Mouse (Mus musculus) hindbrain, embryonic 15.5 days (tissue): ENCODE results near the gene Fam89a. TPM values are rescaled to one million over a fixed set of nuclear protein-coding genes. Genes with fewer than 3 reads are reported as not detected.

Source experiments
- ATAC-seq: fragments of 200-750 bp; cut with Nextera tagmentation; 2 replicates; pipeline ENCODE4 v1.8.0; 2017; ENCODE audit warnings: low read depth, moderate number of reproducible peaks, moderate TSS enrichment; ENCODE audit not compliant: low FRiP score
- H3K27ac ChIP-seq: fragments of 300-500 bp; sonication (generic); replicated peaks from 2 replicates; pipeline ENCODE4 v1.5.1; 2015; ENCODE audit warnings: mild to moderate bottlenecking, inconsistent platforms
- H3K27me3 ChIP-seq: fragments of 300-500 bp; sonication (generic); 2 replicates; pipeline ENCODE4 v1.6.1; 2015; ENCODE audit warnings: control low read depth, inconsistent platforms
- H3K36me3 ChIP-seq: fragments of 300-500 bp; sonication (generic); 2 replicates; pipeline ENCODE4 v1.6.1; 2015; ENCODE audit warnings: control low read depth, inconsistent platforms
- H3K4me1 ChIP-seq: fragments of 300-500 bp; sonication (generic); replicated peaks from 2 replicates; pipeline ENCODE4 v1.6.1; 2015; ENCODE audit warnings: control low read depth, inconsistent platforms
- H3K4me2 ChIP-seq: fragments of 300-500 bp; sonication (generic); 2 replicates; pipeline ENCODE4 v1.6.1; 2015; ENCODE audit warnings: moderate library complexity, mild to moderate bottlenecking, inconsistent platforms
- H3K4me3 ChIP-seq: fragments of 300-500 bp; sonication (generic); 2 replicates; pipeline ENCODE4 v1.5.1; 2015; ENCODE audit warnings: mild to moderate bottlenecking, inconsistent platforms
- H3K9ac ChIP-seq: fragments of 300-500 bp; sonication (generic); 2 replicates; pipeline ENCODE4 v1.6.1; 2015; ENCODE audit warnings: inconsistent platforms
- H3K9me3 ChIP-seq: fragments of 300-500 bp; sonication (generic); 2 replicates; pipeline ENCODE4 v1.6.1; 2016; ENCODE audit warnings: control low read depth, inconsistent platforms
- WGBS: fragments of 180-500 bp; shearing (Covaris S2); methylation state at CpG from one replicate; pipeline ENCODE4 v1.1.7; 2015; 5-methylcytosine and 5-hydroxymethylcytosine counted together
- polyA plus RNA-seq: library from polyadenylated mRNA; unstranded; fragments of >200 nt; fragmentation: Nextera tagmentation; extraction: Ambion mirVana; gene quantifications from 2 replicates; pipeline ENCODE4 v1.2.1, GENCODE M21; 2015

Gene Fam89a
- polyA plus RNA-seq, 1 experiment from 2014 or later: 1.1 TPM

DNA sequence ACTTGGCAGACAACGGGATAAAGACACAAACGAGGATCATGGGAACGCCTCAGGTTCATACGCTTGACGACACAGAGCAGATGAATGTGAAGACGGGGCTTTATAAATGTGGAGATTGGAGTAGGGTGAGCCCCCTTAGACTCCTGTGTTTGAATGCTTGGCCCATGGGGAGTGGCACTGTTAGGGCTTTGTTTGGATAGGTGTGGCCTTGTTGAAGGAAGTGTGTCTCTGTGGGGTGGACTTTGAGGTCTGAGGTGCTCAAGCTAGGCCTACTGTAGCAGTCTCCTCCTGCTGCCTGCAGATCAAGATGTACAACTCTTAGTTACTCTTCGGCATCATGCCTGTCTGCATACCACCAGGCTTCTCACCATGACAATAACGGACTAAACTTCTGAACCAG, 45.8 kb downstream of the Fam89a start:
- Histone ChIP-seq H3K4me2 (no peak overlapping the region), H3K27me3 (no peaks in the 10 kb centered on the region), H3K36me3 (peaks cover 47% of the 10 kb centered on the region), H3K27ac (no peak overlapping the region), H3K9ac (no peak overlapping the region), H3K4me3 (no peak overlapping the region), H3K4me1 (no peaks in the 10 kb centered on the region), H3K9me3 (no peaks in the 10 kb centered on the region)
- ATAC-seq: no peak
- WGBS: 97% methylated on average over 8 of the region's 8 CpGs

GRCm38 (mm10) chr8:124704376-124704775, 47.3 kb downstream of the Fam89a start:
- peaks cover 44% of the 10 kb centered on the region for H3K36me3 ChIP-seq
- ATAC-seq: no peak
- no peak overlapping the region for H3K9ac ChIP-seq
- H3K4me1 ChIP-seq: no peaks in the 10 kb centered on the region
- no peaks in the 10 kb centered on the region for H3K9me3 ChIP-seq
- H3K4me2 ChIP-seq: no peak overlapping the region
- no peak overlapping the region for H3K4me3 ChIP-seq
- no peaks in the 10 kb centered on the region for H3K27me3 ChIP-seq
- WGBS: 88% methylated on average over 4 of the region's 4 CpGs
- no peak overlapping the region for H3K27ac ChIP-seq

- Histone ChIP-seq H3K27ac (no peak overlapping the region), H3K4me2 (no peak overlapping the region)
- WGBS: 80% methylated on average over 4 of the region's 4 CpGs
Observed at GRCm38 (mm10) chr8:124703526-124703925, 48.1 kb downstream of the Fam89a start.

GRCm38 (mm10) chr8:124702183-124702582, 49.4 kb downstream of the Fam89a start:
- no peak overlapping the region for H3K4me2 ChIP-seq
- 80% methylated on average over 3 of the region's 3 CpGs for WGBS
- H3K27ac ChIP-seq: no peak overlapping the region
- peaks cover 40% of the 10 kb centered on the region for H3K36me3 ChIP-seq
- H3K4me3 ChIP-seq: no peak overlapping the region
- no peaks in the 10 kb centered on the region for H3K27me3 ChIP-seq
- no peak for ATAC-seq
- H3K9me3 ChIP-seq: no peaks in the 10 kb centered on the region
- H3K9ac ChIP-seq: no peak overlapping the region
- no peaks in the 10 kb centered on the region for H3K4me1 ChIP-seq

More at GRCm38 (mm10) chr8:124703526-124703925, 48.1 kb downstream of the Fam89a start:
- H3K36me3 ChIP-seq: peaks cover 38% of the 10 kb centered on the region
- H3K9ac ChIP-seq: no peak overlapping the region
- H3K27me3 ChIP-seq: no peaks in the 10 kb centered on the region
- H3K4me3 ChIP-seq: no peak overlapping the region
- ATAC-seq: no peak
- H3K9me3 ChIP-seq: no peaks in the 10 kb centered on the region
- no peaks in the 10 kb centered on the region for H3K4me1 ChIP-seq

DNA sequence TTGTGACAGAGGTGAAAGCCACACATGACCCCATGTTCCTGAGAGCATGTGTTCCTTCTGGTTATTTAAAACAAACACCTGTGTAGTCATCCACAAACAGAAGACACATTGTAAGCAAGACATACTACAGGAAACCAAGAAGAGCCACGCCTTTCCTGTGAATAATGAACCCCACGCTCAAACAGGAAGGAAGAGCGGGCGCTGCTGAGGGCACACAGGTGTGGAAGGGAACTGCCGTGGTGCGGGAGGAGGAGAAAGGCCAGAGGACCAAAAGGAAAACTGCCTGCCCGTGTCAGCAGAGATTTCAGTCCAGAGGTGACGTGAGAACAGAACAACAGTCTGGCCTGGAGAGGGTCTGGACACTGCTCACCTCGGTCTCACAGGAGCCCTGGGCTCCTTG, 50.6 kb downstream of the Fam89a start:
- WGBS: 88% methylated on average over 9 of the region's 9 CpGs
- Histone ChIP-seq H3K27me3 (no peaks in the 10 kb centered on the region), H3K4me1 (no peaks in the 10 kb centered on the region), H3K27ac (no peak overlapping the region), H3K4me3 (no peak overlapping the region), H3K9ac (no peak overlapping the region), H3K4me2 (no peak overlapping the region), H3K9me3 (no peaks in the 10 kb centered on the region), H3K36me3 (peaks cover 32% of the 10 kb centered on the region)
- no peak for ATAC-seq

DNA sequence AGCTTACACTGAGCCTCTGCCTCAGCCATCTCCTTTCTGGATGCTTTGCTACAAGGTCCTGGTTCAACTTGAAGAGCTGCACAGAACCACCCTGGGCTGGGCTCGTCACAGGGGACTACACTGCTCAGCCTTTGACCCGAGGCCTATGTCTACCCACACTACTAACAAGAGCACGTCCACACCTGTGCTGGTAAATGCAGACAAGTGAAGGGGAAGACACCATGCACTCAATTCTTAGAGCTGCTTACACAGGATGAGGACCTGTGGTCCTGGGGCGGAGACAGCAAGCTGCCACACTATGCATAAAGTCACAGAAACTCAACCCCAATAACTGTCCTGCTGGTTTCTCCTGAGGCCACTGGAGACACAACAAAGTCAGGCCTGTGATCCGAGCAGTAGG, 51.4 kb downstream of the Fam89a start:
- WGBS: 93% methylated on average over 5 of the region's 5 CpGs
- Histone ChIP-seq H3K27me3 (no peaks in the 10 kb centered on the region), H3K36me3 (peaks cover 30% of the 10 kb centered on the region), H3K27ac (no peak overlapping the region), H3K9me3 (no peaks in the 10 kb centered on the region), H3K9ac (no peak overlapping the region), H3K4me1 (no peaks in the 10 kb centered on the region), H3K4me3 (no peak overlapping the region), H3K4me2 (no peak overlapping the region)
- no peak for ATAC-seq

GRCm38 (mm10) chr8:124695424-124696100, 56.1 kb downstream of the Fam89a start:
- Histone ChIP-seq H3K9me3 (no peaks in the 10 kb centered on the region), H3K4me3 (no peak overlapping the region), H3K27me3 (no peaks in the 10 kb centered on the region), H3K4me1 (no peaks in the 10 kb centered on the region), H3K4me2 (no peak overlapping the region), H3K36me3 (peaks cover 28% of the 10 kb centered on the region), H3K27ac (no peak overlapping the region), H3K9ac (no peak overlapping the region)
- ATAC-seq: no peak
- 92% methylated on average over 22 of the region's 22 CpGs for WGBS

- Histone ChIP-seq H3K36me3 (peaks cover 24% of the 10 kb centered on the region), H3K4me3 (no peak overlapping the region), H3K4me1 (no peaks in the 10 kb centered on the region), H3K27me3 (no peaks in the 10 kb centered on the region), H3K4me2 (no peak overlapping the region), H3K9ac (no peak overlapping the region), H3K27ac (no peak overlapping the region), H3K9me3 (no peaks in the 10 kb centered on the region)
- ATAC-seq: no peak
- 96% methylated on average over 4 of the region's 4 CpGs for WGBS
Observed at GRCm38 (mm10) chr8:124691706-124692105, 59.9 kb downstream of the Fam89a start.

Other genes with a start within 250 kb of the Fam89a start
- 31.5 and 32.4 TPM in 2 replicates for gene Cog2, start 231.1 kb downstream of the Fam89a start, polyA plus RNA-seq
- 1.0 TPM in 2 replicates for gene Agt, start 182.1 kb downstream of the Fam89a start, polyA plus RNA-seq
- 0.07 and 0.26 TPM in 2 replicates for gene Capn9, start 175.7 kb downstream of the Fam89a start, polyA plus RNA-seq
- gene 2310022B05Rik, start 88.5 kb downstream of the Fam89a start, polyA plus RNA-seq: 21.0 and 23.8 TPM in 2 replicates
- 61.8 and 66.1 TPM in 2 replicates for gene Ttc13, start 29.8 kb downstream of the Fam89a start, polyA plus RNA-seq
- 35.6 and 40.2 TPM in 2 replicates for gene Arv1, start 29.7 kb downstream of the Fam89a start, polyA plus RNA-seq
- gene Trim67, start 41.3 kb upstream of the Fam89a start, polyA plus RNA-seq: 28.5 and 29.6 TPM in 2 replicates
- gene Gnpat, start 111.2 kb upstream of the Fam89a start, polyA plus RNA-seq: 74.7 and 79.5 TPM in 2 replicates
- 26.2 and 26.9 TPM in 2 replicates for gene 2810004N23Rik, start 111.3 kb upstream of the Fam89a start, polyA plus RNA-seq
- 14.6 and 15.2 TPM in 2 replicates for gene Exoc8, start 145.9 kb upstream of the Fam89a start, polyA plus RNA-seq
- 8.8 and 9.3 TPM in 2 replicates for gene Sprtn, start 146.1 kb upstream of the Fam89a start, polyA plus RNA-seq
- 15.5 and 16.9 TPM in 2 replicates for gene Egln1, start 197.5 kb upstream of the Fam89a start, polyA plus RNA-seq